Mouse (Mus musculus) liver, embryonic 11.5 days (tissue): Measurements from ENCODE around the gene Olfr1033. TPM values are rescaled to one million over a fixed set of nuclear protein-coding genes. Genes with fewer than 3 reads are reported as not detected.
"Not testable (repeated sequence)": the region's sequence is repeated elsewhere in the genome, so short reads cannot be mapped to it uniquely, and the experiment has no call there.

ENCODE experiments used
- ATAC-seq: fragments of 200-750 bp; cut with Nextera tagmentation; replicated peaks from 2 replicates; pipeline ENCODE4 v1.8.0; 2017; ENCODE audit warnings: moderate number of reproducible peaks, mild to moderate bottlenecking, moderate TSS enrichment, moderate library complexity; ENCODE audit not compliant: low FRiP score
- DNase-seq: peaks from one replicate; pipeline ENCODE4 v3.0.0-alpha.2; 2017; ENCODE audit warnings: low spot score
- H3K27ac ChIP-seq: fragments of 300-500 bp; sonication (generic); 2 replicates; pipeline ENCODE4 v1.5.1; 2014; ENCODE audit warnings: mild to moderate bottlenecking, low read depth, low read length, control low read depth
- H3K27me3 ChIP-seq: fragments of 300-500 bp; sonication (generic); replicated peaks from 2 replicates; pipeline ENCODE4 v1.6.1; 2014; ENCODE audit warnings: low read length, mixed read lengths; ENCODE audit not compliant: control insufficient read depth, insufficient read depth
- H3K36me3 ChIP-seq: fragments of 300-500 bp; sonication (generic); 2 replicates; pipeline ENCODE4 v1.6.1; 2014; ENCODE audit warnings: mild to moderate bottlenecking, low read length, moderate library complexity, mixed read lengths; ENCODE audit not compliant: control insufficient read depth, insufficient read depth
- H3K4me1 ChIP-seq: fragments of 300-500 bp; sonication (generic); replicated peaks from 2 replicates; pipeline ENCODE4 v1.6.1; 2014; ENCODE audit warnings: low read length, mixed read lengths; ENCODE audit not compliant: control insufficient read depth, insufficient read depth
- H3K4me2 ChIP-seq: fragments of 300-500 bp; sonication (generic); 2 replicates; pipeline ENCODE4 v1.6.1; 2014; ENCODE audit warnings: mild to moderate bottlenecking, control low read depth, moderate library complexity
- H3K4me3 ChIP-seq: fragments of 300-500 bp; sonication (generic); 2 replicates; pipeline ENCODE4 v1.5.1; 2014; ENCODE audit warnings: low read depth, low read length, control low read depth
- H3K9ac ChIP-seq: fragments of 300-500 bp; sonication (generic); 2 replicates; pipeline ENCODE4 v1.6.1; 2014; ENCODE audit warnings: low read depth, low read length, control low read depth
- H3K9me3 ChIP-seq: fragments of 300-500 bp; sonication (generic); 2 replicates; pipeline ENCODE4 v1.6.1; 2016; ENCODE audit warnings: low read length, inconsistent platforms, mixed read lengths; ENCODE audit not compliant: control insufficient read depth
- WGBS: fragments of 180-500 bp; shearing (Covaris S2); extraction: QIAGEN DNeasy Blood & Tissue Kit; methylation state at CpG from one replicate; pipeline ENCODE4 v1.1.7; 2014; 5-methylcytosine and 5-hydroxymethylcytosine counted together
- polyA plus RNA-seq: library from polyadenylated mRNA; unstranded; fragments of >200 nt; fragmentation: Nextera tagmentation; extraction: Ambion mirVana; gene quantifications from 2 replicates; pipeline ENCODE4 v1.2.1, GENCODE M21; 2014

Olfr1033 gene
- polyA plus RNA-seq, 1 experiment from 2014 or later: 0.60 TPM

GRCm38 (mm10) chr2:86070189-86070588 lies 49.8 kb downstream of the Olfr1033 start:
- ATAC-seq: no peak
- no peak for DNase-seq
- WGBS: 83% methylated on average over 8 of the region's 8 CpGs
- Histone ChIP-seq H3K4me3 (no peak overlapping the region), H3K4me2 (no peak overlapping the region), H3K36me3 (no peaks in the 10 kb centered on the region), H3K9me3 (no peaks in the 10 kb centered on the region), H3K9ac (no peak overlapping the region), H3K27me3 (no peaks in the 10 kb centered on the region), H3K27ac (no peak overlapping the region), H3K4me1 (no peaks in the 10 kb centered on the region)

- not testable (repeated sequence) for H3K4me1 ChIP-seq, H3K9ac ChIP-seq, H3K27me3 ChIP-seq, H3K9me3 ChIP-seq, DNase-seq, H3K4me2 ChIP-seq, ATAC-seq, H3K4me3 ChIP-seq, H3K36me3 ChIP-seq, H3K27ac ChIP-seq
Observed at GRCm38 (mm10) chr2:86073692-86074091, 53.3 kb downstream of the Olfr1033 start, which contains the start of gene Olfr1036. Gene Olfr1036 (plus strand): TSS chr2:86073992.

GRCm38 (mm10) chr2:86080478-86080877 lies 60.0 kb downstream of the Olfr1033 start:
- H3K27me3 ChIP-seq, DNase-seq, H3K27ac ChIP-seq, H3K4me2 ChIP-seq, H3K9me3 ChIP-seq, H3K36me3 ChIP-seq, H3K4me3 ChIP-seq, H3K9ac ChIP-seq, H3K4me1 ChIP-seq, ATAC-seq: not testable (repeated sequence)
- WGBS: 78% methylated on average over 1 of the region's 1 CpGs

- Histone ChIP-seq H3K36me3 (no peaks in the 10 kb centered on the region), H3K4me2 (no peak within 1 kb of the TSS)
Observed at GRCm38 (mm10) chr2:86087285-86087684, 66.9 kb downstream of the Olfr1033 start, which contains the start of gene Olfr1037. Gene Olfr1037 (minus strand): TSS chr2:86087385.

More at GRCm38 (mm10) chr2:86087285-86087684, 66.9 kb downstream of the Olfr1033 start, which contains the start of gene Olfr1037:
- Histone ChIP-seq H3K27me3 (no peaks in the 10 kb centered on the region), H3K4me1 (no peaks in the 10 kb centered on the region), H3K4me3 (no peak within 1 kb of the TSS), H3K9ac (no peak within 1 kb of the TSS), H3K27ac (no peak within 1 kb of the TSS), H3K9me3 (no peaks in the 10 kb centered on the region)
- 91% methylated on average over 2 of the region's 2 CpGs for WGBS
- DNase-seq (no peak), ATAC-seq (no peak)

Other genes starting within 250 kb of the Olfr1033 start
- gene Olfr1014, start 247.9 kb upstream of the Olfr1033 start, polyA plus RNA-seq: not detected in 2 replicates
- not detected in 2 replicates for gene Olfr1015, start 238.6 kb upstream of the Olfr1033 start, polyA plus RNA-seq
- gene Olfr1016, start 218.1 kb upstream of the Olfr1033 start, polyA plus RNA-seq: not detected in 2 replicates
- gene Olfr1018, start 202.2 kb upstream of the Olfr1033 start, polyA plus RNA-seq: not detected in 2 replicates
- not detected in 2 replicates for gene Olfr1019, start 175.2 kb upstream of the Olfr1033 start, polyA plus RNA-seq
- gene Olfr1020, start 173.6 kb upstream of the Olfr1033 start, polyA plus RNA-seq: not detected in 2 replicates
- not detected in 2 replicates for gene Olfr1022, start 152.0 kb upstream of the Olfr1033 start, polyA plus RNA-seq
- not detected in 2 replicates for gene Olfr1023, start 135.0 kb upstream of the Olfr1033 start, polyA plus RNA-seq
- gene Olfr1024, start 115.6 kb upstream of the Olfr1033 start, polyA plus RNA-seq: not detected in 2 replicates
- not detected in 2 replicates for gene Olfr1025-ps1, start 105.4 kb upstream of the Olfr1033 start, polyA plus RNA-seq
- gene Olfr1026, start 99.1 kb upstream of the Olfr1033 start, polyA plus RNA-seq: not detected in 2 replicates
- gene Olfr1028, start 70.2 kb upstream of the Olfr1033 start, polyA plus RNA-seq: not detected in 2 replicates
- gene Olfr1029, start 46.7 kb upstream of the Olfr1033 start, polyA plus RNA-seq: not detected in 2 replicates
- not detected in 2 replicates for gene Olfr1030, start 41.4 kb upstream of the Olfr1033 start, polyA plus RNA-seq
- not detected in 2 replicates for gene Olfr1031, start 30.3 kb upstream of the Olfr1033 start, polyA plus RNA-seq
- not detected in 2 replicates for gene Olfr1032, start 15.1 kb upstream of the Olfr1033 start, polyA plus RNA-seq
- not detected in 2 replicates for gene Olfr1034, start 25.2 kb downstream of the Olfr1033 start, polyA plus RNA-seq
- gene Olfr1036, start 53.4 kb downstream of the Olfr1033 start, polyA plus RNA-seq: not detected in 2 replicates
- gene Olfr1037, start 66.8 kb downstream of the Olfr1033 start, polyA plus RNA-seq: not detected in 2 replicates
- not detected in 2 replicates for gene Olfr1039, start 115.3 kb downstream of the Olfr1033 start, polyA plus RNA-seq
- gene Olfr1040, start 126.1 kb downstream of the Olfr1033 start, polyA plus RNA-seq: not detected in 2 replicates
- gene Olfr1042, start 141.2 kb downstream of the Olfr1033 start, polyA plus RNA-seq: not detected in 2 replicates
- not detected in 2 replicates for gene Olfr1043, start 146.9 kb downstream of the Olfr1033 start, polyA plus RNA-seq
- not detected in 2 replicates for gene Olfr1044, start 157.2 kb downstream of the Olfr1033 start, polyA plus RNA-seq
- not detected in 2 replicates for gene Olfr52, start 165.1 kb downstream of the Olfr1033 start, polyA plus RNA-seq
- not detected in 2 replicates for gene Olfr1045, start 182.4 kb downstream of the Olfr1033 start, polyA plus RNA-seq
- gene Olfr1046, start 198.7 kb downstream of the Olfr1033 start, polyA plus RNA-seq: not detected in 2 replicates
- gene Olfr1047, start 210.8 kb downstream of the Olfr1033 start, polyA plus RNA-seq: not detected in 2 replicates
- not detected in 2 replicates for gene Olfr1048, start 219.7 kb downstream of the Olfr1033 start, polyA plus RNA-seq
- gene Olfr1049, start 237.7 kb downstream of the Olfr1033 start, polyA plus RNA-seq: not detected in 2 replicates